Mouse (Mus musculus): ENCODE results near the gene Irf6. TPM values are rescaled to one million over a fixed set of nuclear protein-coding genes. Genes with fewer than 3 reads are reported as not detected.
A peak's percentile ranks its signal among the peaks of the same experiment; 100 is the strongest.

The Irf6 gene
- total RNA-seq, 2 experiments from 2014 or later: 1.2 to 1.3 TPM

DNA sequence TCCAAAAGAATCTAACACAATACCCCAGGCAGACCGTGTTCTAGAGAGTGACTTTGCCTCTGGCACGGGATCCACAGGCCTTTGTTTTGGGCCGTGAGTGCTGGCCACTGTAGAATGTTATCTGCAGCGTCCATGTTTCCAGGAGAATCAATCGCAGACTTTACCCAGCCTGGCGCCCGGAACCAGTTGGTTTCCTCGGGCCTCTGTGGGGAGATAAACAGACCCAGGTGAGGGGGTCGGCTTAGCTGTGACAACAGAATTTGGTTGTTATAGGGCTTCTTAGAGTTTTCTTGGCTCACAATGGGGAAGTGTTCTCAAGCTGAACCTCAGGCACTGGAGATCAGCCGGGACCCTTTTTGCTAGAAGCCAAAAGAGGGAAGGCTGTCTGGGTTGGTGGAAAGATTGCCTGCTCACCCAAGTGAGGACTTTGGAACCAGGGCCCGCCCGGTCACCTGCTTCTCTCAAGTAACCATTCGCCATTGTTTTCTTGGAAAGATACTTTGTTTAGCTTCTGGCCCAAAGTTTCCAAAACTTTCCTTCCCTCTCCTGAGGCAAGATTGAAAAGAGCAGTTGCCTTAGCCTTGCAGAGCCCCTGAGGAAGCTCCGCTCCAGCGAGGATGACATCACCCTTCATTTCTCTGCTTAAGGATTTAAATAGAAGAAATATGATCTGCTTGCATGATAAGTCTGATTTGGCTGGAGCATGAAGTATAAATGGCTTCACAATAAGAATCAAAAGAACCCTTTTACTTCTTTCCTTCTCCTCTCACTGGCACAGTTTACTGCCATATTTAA is 3.6 kb downstream of the Irf6 start:
- DNase-seq: no peak

DNA sequence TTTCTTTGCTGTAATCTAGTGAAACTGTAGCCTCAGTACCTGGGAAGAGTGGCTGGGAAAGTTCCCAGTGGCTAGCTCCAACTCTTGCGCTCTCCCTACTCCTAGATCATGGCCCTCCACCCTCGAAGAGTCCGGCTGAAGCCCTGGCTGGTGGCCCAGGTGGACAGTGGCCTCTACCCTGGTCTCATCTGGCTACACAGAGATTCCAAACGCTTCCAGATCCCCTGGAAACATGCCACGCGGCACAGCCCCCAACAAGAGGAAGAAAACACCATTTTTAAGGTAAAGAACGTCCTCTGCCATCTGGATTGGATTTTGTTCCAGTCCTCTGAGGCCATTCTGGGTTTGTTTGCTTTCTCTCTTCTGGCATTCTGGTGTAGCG is 4.2 kb downstream of the Irf6 start:
- no peak for DNase-seq

DNA sequence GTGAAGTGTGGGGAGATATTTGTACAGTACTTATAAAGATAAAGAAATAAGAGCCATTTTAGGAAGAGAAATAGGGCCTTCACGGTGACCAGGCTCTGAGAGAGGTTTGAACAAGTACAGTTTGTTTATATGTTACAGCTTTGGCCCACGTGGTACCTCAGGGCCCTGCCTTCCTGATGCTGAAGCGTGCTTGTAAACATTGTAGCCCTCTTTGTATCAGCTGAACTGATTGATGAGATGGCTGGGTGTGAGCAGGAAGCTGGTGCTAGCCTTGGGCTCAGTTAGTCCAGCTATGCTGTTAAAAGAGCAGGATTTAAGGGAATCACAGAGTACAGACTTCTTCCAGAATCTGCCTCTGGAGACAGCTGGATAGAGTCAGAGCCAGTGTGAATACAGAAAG is 6.3 kb downstream of the Irf6 start:
- no peak for DNase-seq

DNA sequence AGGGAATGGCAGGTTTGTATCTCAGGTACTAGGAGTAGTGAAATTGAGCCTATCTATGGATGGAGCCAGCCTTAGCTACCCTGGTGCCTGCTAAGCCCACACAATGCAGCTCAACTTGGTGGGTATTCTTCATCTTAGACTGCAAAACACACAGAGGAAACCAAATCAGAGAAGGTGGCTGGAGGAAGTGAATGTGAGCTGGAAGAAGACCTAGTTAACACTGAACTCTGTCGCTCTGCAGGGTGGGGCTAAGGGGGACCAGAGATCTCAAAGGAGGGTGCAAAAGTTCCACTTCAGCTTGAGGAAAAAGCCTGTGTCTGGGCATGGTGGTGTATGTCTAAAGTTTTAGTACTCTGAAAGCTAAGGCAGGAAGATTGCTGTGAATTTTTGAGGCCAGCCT is 6.7 kb downstream of the Irf6 start:
- DNase-seq: no peak

GRCm38 (mm10) chr1:193160317-193161032 is 7.6 kb downstream of the Irf6 start:
- DNase-seq: peak; percentile 36

GRCm38 (mm10) chr1:193167746-193168145 is 14.8 kb downstream of the Irf6 start, which contains the start of gene A130010J15Rik:
Gene A130010J15Rik, plus strand, starts transcription at chr1:193168046.
- no peak for DNase-seq

DNA sequence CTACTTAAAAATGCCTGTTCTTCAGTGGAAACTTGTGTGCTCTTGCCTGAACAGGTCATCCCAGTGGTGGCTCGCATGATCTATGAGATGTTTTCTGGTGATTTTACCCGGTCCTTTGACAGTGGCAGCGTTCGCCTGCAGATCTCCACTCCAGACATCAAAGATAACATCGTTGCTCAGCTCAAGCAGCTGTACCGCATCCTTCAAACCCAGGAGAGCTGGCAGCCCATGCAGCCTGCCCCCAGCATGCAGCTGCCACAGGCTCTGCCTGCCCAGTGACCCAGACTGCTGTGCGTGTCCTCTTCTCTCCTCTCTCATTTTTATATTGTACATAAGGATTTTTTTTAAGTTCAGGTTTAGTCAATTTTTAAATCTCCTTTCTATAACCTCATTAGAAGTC is 16.3 kb downstream of the Irf6 start:
- no peak for DNase-seq

DNA sequence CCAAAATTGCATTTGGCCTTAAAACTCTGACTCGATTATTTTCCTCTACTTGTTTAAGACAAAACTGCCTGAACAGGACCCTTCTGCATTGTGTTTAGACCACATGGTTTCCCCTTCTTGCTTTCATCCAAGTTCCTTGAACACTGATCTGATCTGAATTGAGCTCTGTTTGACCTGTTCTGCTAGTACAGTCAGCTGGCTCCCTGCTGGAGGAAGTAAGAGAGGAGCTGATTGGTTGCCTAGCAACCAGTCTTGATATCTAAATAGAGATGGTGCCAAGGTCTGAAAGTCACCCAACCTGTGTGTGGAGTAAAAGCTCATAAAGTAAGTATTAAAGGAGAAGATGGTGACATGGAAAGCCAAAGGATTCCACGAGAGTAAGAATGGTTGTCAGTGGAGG is 16.9 kb downstream of the Irf6 start:
- no peak for DNase-seq

GRCm38 (mm10) chr1:193172991-193173809 is 20.3 kb downstream of the Irf6 start:
- peak; percentile 95 for DNase-seq

- no peak for DNase-seq
These were observed 20.9 kb downstream of the Irf6 start for GRCm38 (mm10) chr1:193173810-193174129.

- no peak for DNase-seq
These were observed 21.3 kb downstream of the Irf6 start for GRCm38 (mm10) chr1:193174143-193174733.

GRCm38 (mm10) chr1:193181104-193181503 is 28.2 kb downstream of the Irf6 start:
- no peak for DNase-seq

DNA sequence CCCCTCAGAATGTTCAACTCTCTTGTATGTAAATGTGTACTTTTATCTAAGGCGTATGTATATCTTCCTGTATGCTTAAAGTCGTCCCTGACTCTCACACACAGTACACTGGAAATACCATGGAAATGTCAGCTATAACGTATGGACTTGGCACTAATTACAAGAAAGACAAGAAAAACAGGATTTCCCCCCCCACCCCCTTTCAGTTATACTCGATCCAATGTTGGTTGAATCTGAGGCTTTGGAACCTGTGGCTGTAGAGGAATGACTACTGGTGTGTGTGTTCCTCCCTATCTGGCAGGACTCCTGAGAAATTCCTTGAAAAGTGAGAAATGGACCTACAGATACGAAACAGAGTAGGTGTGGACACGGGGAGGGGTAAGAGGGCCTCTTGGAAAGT is 35.3 kb downstream of the Irf6 start:
- no peak for DNase-seq

DNA sequence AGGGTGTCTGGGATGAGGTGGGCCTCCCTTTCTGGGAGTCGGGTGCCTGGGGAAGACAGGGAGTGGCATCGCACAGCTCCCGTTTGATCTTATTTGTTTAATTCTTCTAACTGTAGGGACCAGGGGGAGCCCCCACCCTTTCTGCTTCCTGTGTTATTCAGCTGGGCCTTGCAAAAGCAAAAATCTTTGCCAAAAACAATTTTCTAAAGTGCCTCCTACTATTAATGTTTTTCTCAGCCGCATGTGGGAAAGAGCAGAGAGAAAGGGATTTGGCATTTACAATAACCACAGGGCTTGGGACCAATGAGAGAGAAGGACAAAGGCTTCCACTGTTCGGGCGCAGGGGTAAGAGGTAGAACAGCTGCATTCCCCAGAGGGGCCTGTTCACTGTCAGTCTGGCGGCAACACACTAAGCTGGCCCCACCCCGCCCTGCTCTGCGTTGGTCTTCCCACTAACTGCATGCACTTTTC is 36.3 kb downstream of the Irf6 start:
- peak; percentile 78 for DNase-seq

GRCm38 (mm10) chr1:193189771-193190170 is 36.9 kb downstream of the Irf6 start:
- no peak for DNase-seq

DNA sequence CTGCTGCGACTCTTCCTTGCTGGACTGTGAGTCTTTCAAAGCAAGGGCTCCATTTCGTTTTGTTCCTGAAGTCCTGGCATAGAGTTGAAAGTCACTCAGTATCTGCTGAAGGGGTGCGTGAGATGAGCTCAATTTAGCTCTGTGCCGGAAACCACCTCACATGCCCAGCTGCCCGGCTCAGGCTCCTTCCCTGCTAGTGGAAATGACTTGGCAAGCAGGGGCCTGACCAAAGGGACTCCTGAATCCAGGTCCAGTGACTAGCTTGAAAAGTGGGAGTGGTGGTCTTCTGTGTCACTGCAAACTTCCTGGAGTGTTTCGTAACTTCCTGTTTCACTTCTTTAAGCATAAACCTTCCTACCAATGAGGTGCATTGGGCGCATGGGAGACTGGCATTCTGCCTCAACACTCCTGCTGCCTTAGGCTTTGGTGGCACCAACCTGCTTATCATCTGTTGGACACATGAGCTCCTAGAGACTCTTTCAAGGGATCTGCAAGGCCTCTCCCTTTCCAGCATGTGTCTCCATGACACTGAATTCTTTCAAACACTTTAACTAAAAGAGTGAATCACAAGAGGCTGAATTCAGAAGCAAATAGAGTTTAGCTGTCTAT is 38.9 kb downstream of the Irf6 start:
- no peak for DNase-seq

GRCm38 (mm10) chr1:193194416-193195140 is 41.7 kb downstream of the Irf6 start:
- no peak for DNase-seq

DNA sequence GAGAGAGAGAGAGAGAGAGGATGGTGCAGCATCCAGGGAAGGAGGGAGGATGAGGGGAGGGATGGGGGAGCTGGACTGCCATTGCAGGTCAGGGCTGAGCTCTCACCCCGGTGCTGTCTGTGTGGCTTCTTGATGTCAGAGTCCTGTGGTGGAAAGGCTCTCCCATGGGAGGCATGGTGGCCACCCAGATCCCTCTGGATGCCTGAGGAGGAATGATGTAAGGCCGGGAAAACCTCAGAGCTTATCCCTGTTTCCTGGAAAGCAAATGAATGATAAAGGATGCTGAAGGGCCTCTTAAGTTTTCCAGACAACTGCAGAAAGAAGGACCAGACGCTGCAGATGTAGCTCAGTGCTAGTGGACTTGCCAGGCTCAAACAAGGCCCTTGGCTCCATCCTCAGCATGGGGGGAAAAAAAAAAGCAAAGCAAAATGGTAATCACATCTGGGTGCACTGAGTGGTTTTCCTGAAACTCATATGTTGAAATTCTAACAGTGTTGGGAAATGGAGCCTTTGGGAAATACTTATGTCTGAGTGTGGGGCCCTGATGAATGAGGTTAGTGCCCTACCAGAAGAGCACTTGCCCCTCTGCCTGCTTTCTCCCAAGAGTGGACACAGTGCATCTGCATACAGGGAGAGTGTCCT is 42.4 kb downstream of the Irf6 start:
- DNase-seq: no peak

DNA sequence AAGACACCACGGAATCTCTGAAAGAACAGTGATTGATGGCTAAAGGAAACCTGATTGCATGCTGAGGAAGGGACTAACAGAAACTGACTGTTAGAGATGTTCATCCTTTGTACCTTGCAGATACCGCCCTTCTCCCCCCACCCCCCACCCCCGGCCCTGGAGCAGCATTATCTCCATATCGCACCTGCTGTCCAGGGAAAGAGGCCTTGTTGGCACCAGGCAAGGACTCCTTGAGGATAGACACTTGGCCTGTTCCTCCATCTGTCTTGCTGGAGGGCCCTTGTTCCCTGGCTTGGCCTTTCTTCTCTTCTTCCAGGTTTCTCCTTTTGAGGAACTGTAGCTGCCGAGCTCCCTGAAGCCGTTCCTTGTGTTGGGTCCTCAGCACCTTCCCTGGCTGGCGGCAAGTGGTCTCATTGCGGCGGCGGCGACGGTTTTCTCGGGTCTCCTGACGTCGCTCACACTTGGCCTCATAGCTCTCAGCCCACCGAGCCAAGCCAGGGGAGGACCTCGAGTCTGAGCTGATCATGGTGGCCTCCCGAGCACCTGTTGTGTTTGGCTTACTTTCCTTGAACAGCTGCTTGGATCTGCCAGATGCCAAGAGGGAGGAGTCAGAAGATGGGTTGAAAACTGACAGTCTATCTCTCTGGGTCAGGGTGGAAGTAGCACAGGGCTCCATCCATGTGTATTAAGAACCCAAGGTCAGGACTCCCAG is 44.7 kb downstream of the Irf6 start:
- peak; percentile 46 for DNase-seq

GRCm38 (mm10) chr1:193198312-193198711 is 45.4 kb downstream of the Irf6 start:
- no peak for DNase-seq
